Mouse (Mus musculus) lung, postnatal 0 days (tissue): Measurements from ENCODE around the gene Ifrd2.

Source experiments
- CTCF ChIP-seq: IDR thresholded peaks from 2 replicates; pipeline ENCODE4 v1.5.1; 2016; ENCODE audit warnings: antibody characterized with exemption, mild to moderate bottlenecking
- EP300 ChIP-seq: IDR thresholded peaks from 2 replicates; pipeline ENCODE4 v1.6.1; 2016; ENCODE audit warnings: antibody characterized with exemption, mild to moderate bottlenecking, control low read depth

GRCm38 (mm10) chr9:107538231-107538630 lies 49.2 kb upstream of the Ifrd2 start:
- no peak for TF ChIP-seq CTCF
- TF ChIP-seq EP300: no peak
